Mouse (Mus musculus): Measurements from ENCODE around the gene Sirt2. TPM values are rescaled to one million over a fixed set of nuclear protein-coding genes. Genes with fewer than 3 reads are reported as not detected.

Sirt2 gene
- total and polyA plus RNA-seq, 3 experiments, result 40.9 to 128 (median 68.3) TPM

- H3K27ac ChIP-seq (ENCODE audit: insufficient read depth, low read depth), result peak overlapping the region; percentile 65
- dilution Hi-C loops (cut with MboI; ENCODE audit: extremely low pct_ligation_motif_present, extremely low pct_unique_long_range_greater_than_20kb, low sequenced_read_pairs) (no loop called here), in situ Hi-C loops (cut with MboI; ENCODE audit: low pct_ligation_motif_present, low pct_unique_long_range_greater_than_20kb, low sequenced_read_pairs) (no loop called here)
- peaks cover 91 to 97% of the 10 kb centered on the region in 2 experiments for H3K36me3 ChIP-seq (replicated peaks in 1 of 2; ENCODE audit: control insufficient read depth in 1 of 2, insufficient read depth in 1 of 2, low read length in 1 of 2)
- no peak for DNase-seq (ENCODE audit: extremely low read depth)
- H3K4me2 ChIP-seq (ENCODE audit: insufficient read depth, low read depth, poor library complexity, severe bottlenecking), result peak overlapping the region; percentile 4; the same call in 1 of the 2 replicates
- peaks cover 36 to 95% of the 10 kb centered on the region in 2 experiments for H3K4me1 ChIP-seq (ENCODE audit: control insufficient read depth in 1 of 2, insufficient read depth in 2 of 2)
- no peaks in the 10 kb centered on the region for H3K27me3 ChIP-seq (replicated peaks)
- peak overlapping the region; percentile 33; the same call in 1 of the 2 replicates for H3K9ac ChIP-seq (ENCODE audit: insufficient read depth, low read depth)
- TF ChIP-seq TBP (conservative IDR thresholded peaks at IDR 0.05; ENCODE audit: low read depth, low read length), result no peak
- no peak for TF ChIP-seq MAFK (IDR thresholded peaks at IDR 0.05; ENCODE audit: insufficient replicate concordance, low read length)
- no peak for TF ChIP-seq RAD21 (IDR thresholded peaks at IDR 0.05; ENCODE audit: low read depth, low read length)
- TF ChIP-seq NRF1 (IDR thresholded peaks at IDR 0.05; ENCODE audit: low read depth, low read length), result no peak
- no peak for TF ChIP-seq CHD1 (IDR thresholded peaks at IDR 0.05; ENCODE audit: low read depth, low read length)
- TF ChIP-seq EP300 (IDR thresholded peaks at IDR 0.05; ENCODE audit: low read length), result no peak
- no peaks in the 10 kb centered on the region for H3K9me3 ChIP-seq (replicated peaks; ENCODE audit: low read length)
- H3K4me3 ChIP-seq (replicated peaks in 1 of 3; ENCODE audit: low read depth in 2 of 3, low read length in 2 of 3, poor library complexity in 1 of 3), result peak overlapping the region in 1 of 3 experiments; percentile 49
- H3K79me2 ChIP-seq (replicated peaks; ENCODE audit: control insufficient read depth, extremely low read depth, insufficient read depth, poor library complexity, severe bottlenecking), result peaks cover 66% of the 10 kb centered on the region
Observed at GRCm38 (mm10) chr7:28817524-28817923, 51.0 kb downstream of the Sirt2 start.

- Histone ChIP-seq H3K9ac (ENCODE audit: insufficient read depth, low read depth) (peak overlapping the region; percentile 33; the same call in 1 of the 2 replicates), H3K4me3 (replicated peaks in 1 of 3; ENCODE audit: low read depth in 2 of 3, low read length in 2 of 3, poor library complexity in 1 of 3) (peak overlapping the region in 2 of 3 experiments; percentile 22 to 49), H3K27ac (ENCODE audit: insufficient read depth, low read depth) (peak overlapping the region; percentile 65), H3K4me2 (ENCODE audit: insufficient read depth, low read depth, poor library complexity, severe bottlenecking) (no peak overlapping the region; the same call in 1 of the 2 replicates), H3K4me1 (ENCODE audit: control insufficient read depth in 1 of 2, insufficient read depth in 2 of 2) (peaks cover 40 to 95% of the 10 kb centered on the region in 2 experiments), H3K36me3 (replicated peaks in 1 of 2; ENCODE audit: control insufficient read depth in 1 of 2, insufficient read depth in 1 of 2, low read length in 1 of 2) (peaks cover 91 to 97% of the 10 kb centered on the region in 2 experiments), H3K27me3 (replicated peaks) (no peaks in the 10 kb centered on the region), H3K9me3 (replicated peaks; ENCODE audit: low read length) (no peaks in the 10 kb centered on the region), H3K79me2 (replicated peaks; ENCODE audit: control insufficient read depth, extremely low read depth, insufficient read depth, poor library complexity, severe bottlenecking) (peaks cover 61% of the 10 kb centered on the region)
- DNase-seq (ENCODE audit: extremely low read depth), result no peak
- dilution Hi-C loops (cut with MboI; ENCODE audit: extremely low pct_ligation_motif_present, extremely low pct_unique_long_range_greater_than_20kb, low sequenced_read_pairs), result no loop called here
- TF ChIP-seq POLR2AphosphoS2 (IDR thresholded peaks at IDR 0.05; ENCODE audit: low read depth, low read length) (no peak), ELF1 (IDR thresholded peaks at IDR 0.05; ENCODE audit: low read depth, low read length) (no peak), GABPA (IDR thresholded peaks at IDR 0.05; ENCODE audit: insufficient replicate concordance, low read depth, low read length) (no peak), RCOR1 (conservative IDR thresholded peaks at IDR 0.05; ENCODE audit: low read depth, low read length) (no peak), MAFK (IDR thresholded peaks at IDR 0.05; ENCODE audit: insufficient replicate concordance, low read length) (no peak), BHLHE40 (IDR thresholded peaks at IDR 0.05; ENCODE audit: low read depth, low read length) (no peak), IRF4 (IDR thresholded peaks at IDR 0.05; ENCODE audit: low read depth, low read length) (no peak), RAD21 (IDR thresholded peaks at IDR 0.05; ENCODE audit: low read depth, low read length) (no peak), NRF1 (IDR thresholded peaks at IDR 0.05; ENCODE audit: low read depth, low read length) (no peak), MXI1 (IDR thresholded peaks at IDR 0.05; ENCODE audit: low read depth, low read length) (no peak), MAX (IDR thresholded peaks at IDR 0.05; ENCODE audit: low read length) (no peak), JUND (conservative IDR thresholded peaks at IDR 0.05; ENCODE audit: low read depth, low read length) (no peak), ZC3H11A (IDR thresholded peaks at IDR 0.05; ENCODE audit: low read depth, low read length) (no peak), EP300 (IDR thresholded peaks at IDR 0.05; ENCODE audit: low read length) (no peak), USF2 (conservative IDR thresholded peaks at IDR 0.05; ENCODE audit: low read depth, low read length) (no peak), MAZ (IDR thresholded peaks at IDR 0.05; ENCODE audit: low read depth, low read length) (no peak), ETS1 (conservative IDR thresholded peaks at IDR 0.05; ENCODE audit: low read depth, low read length) (no peak), MEF2A (IDR thresholded peaks at IDR 0.05; ENCODE audit: borderline replicate concordance, low read depth, low read length) (no peak), CTCF (conservative IDR thresholded peaks at IDR 0.05 in 1 of 2, IDR thresholded peaks at IDR 0.05 in 1 of 2; ENCODE audit: low read depth in 2 of 2, low read length in 2 of 2) (no peak), CHD1 (IDR thresholded peaks at IDR 0.05; ENCODE audit: low read depth, low read length) (no peak)
- in situ Hi-C loops (cut with MboI; ENCODE audit: low pct_ligation_motif_present, low pct_unique_long_range_greater_than_20kb, low sequenced_read_pairs), result no loop called here
Observed at GRCm38 (mm10) chr7:28817957-28818356, 51.4 kb downstream of the Sirt2 start.
